Mouse (Mus musculus) ZHBTc4 (cell line): ENCODE measurements around the gene Slc25a31.

Source experiments
- DNase-seq: peaks from one replicate; pipeline ENCODE4 v3.0.0-alpha.2; 2011; ENCODE audit warnings: low read depth, low spot score

Slc25a31 gene

DNA sequence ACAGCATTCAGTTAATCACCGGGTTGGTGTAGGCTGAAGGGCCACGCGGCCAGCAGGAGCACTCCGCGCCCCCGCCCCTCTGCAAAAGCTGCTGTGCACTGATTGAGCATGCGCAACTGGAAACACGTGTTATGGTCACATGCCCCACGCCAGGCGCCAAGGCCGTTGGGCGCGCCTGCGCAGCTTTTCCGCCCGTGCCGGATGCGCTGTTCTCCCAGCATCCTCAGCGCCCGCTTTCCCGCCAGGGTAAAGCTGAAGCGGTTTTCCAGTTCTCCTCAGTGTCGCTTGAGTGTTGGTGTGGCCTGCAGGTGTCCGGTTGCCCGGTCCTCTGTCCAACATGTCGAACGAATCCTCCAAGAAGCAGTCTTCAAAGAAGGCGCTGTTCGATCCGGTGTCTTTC lies at the start of gene Slc25a31:
Gene Slc25a31 (plus strand): TSS at position 201 of the 400 bp plus-strand sequence.
- peak; percentile 74 for DNase-seq

DNA sequence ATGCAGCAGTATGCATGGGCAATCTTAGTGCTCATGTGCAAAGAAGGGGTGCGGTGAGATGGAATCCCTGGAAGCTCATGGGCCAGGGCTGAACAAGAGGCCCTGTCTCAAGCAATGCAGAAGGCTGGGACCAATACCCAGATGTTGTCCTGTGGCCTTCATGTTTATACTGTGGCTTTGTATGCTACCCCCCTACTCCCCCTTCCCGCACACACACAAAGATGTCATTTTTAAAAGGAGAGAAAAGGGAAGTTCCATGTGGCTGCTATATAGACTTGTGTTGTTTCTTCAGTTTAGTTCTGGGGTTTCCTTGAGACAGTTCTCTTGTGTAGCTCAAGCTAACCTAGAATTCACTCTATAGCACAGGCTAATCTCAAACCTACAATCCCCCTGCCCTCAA lies 48.4 kb upstream of the Slc25a31 start:
- no peak for DNase-seq

DNA sequence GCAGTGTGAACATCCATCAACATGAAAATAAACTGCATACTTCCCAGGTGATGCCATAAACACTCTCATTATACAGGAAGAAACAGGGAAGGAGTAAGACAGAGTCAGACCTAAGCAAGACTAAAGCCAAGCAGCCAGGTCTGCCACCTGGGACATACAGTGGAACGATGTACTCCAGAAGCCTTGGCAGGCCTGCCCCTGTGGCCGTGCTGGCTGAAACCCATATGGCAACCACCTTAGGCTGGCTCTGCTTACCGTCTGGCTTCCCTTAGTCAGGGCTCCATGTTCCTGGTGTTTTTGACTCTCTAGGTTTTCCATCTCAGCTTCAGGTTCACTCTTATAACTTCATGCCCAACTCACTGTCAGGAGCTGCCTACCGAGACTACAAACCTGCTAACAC lies 42.5 kb upstream of the Slc25a31 start:
- DNase-seq = no peak

DNA sequence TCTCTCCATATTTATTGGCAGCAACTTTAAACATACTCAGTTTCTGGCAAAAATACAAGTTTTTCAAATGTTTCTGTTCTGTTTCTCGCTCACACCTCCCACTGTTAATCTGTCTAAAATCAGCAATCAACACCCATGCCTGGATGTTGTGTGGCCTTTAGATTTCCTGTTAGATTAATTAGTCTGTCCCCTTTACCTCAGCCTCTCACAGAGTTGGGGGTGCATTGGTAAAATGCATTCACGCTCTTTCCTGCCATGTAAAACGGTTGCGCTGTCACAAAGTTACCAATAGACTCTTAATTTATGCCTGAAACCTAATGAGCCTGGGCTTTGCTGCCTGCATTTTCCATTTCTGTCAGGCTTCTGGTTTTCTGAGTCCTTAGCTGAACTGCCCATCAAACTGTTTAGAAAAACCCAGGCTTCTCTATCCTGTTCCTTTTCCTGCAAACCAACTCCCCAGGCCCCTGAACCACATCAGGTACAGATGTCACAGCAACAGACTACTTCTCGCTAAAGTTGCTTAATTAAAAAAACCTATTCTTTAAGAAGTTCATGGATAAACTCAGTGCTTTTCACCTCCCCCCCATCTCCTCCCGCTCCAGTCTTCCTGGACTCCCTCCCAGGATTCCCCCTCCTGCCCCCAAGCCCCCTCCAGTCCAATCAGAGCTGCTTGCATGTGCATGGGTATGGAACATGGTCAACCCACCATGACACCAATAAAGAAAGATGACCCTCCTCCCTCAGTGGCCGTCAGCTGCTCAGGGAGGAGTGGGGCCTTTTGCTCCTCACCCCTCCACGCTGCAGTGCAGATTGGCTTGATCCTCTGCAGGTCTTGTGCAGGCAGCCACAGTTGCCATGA lies 41.6 kb upstream of the Slc25a31 start:
- DNase-seq = no peak

DNA sequence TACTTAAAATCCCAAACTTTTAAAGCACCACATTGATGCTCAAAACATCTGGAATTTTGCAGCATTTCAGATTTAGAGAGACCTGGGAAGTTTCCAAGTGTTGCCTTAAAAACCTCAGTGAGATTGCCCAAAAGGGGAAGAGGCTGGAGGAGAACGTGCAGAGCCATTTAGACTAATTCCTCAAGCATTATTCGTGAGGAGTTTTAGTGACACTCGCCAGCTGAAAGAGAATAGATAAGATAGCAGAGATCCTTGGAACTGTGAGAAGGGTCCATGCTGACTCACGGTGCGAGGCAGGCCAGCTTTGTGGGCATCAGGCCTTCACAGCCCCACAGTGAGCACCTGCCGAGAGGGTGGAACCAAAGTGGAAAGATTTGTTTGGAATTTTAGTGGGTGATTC lies 39.8 kb upstream of the Slc25a31 start:
- DNase-seq = no peak

DNA sequence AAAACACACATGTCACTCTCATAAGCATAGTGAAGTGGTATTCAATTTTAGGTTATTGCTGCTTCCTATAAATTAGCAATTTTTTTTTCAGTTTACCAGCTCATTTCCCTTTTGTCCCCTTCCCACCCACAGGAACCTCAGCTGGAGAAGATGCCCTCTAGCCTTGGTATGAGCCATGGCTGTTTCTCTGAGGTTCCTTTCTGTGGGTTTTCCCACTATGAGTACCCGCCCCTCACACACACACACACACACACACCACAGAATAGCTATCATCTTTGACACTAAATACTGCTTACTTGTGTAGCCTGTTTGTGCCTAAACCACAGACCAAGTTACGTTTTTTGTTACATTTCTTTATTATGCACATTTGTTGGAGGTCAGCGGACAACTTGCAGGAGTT lies 39.3 kb upstream of the Slc25a31 start:
- no peak for DNase-seq

DNA sequence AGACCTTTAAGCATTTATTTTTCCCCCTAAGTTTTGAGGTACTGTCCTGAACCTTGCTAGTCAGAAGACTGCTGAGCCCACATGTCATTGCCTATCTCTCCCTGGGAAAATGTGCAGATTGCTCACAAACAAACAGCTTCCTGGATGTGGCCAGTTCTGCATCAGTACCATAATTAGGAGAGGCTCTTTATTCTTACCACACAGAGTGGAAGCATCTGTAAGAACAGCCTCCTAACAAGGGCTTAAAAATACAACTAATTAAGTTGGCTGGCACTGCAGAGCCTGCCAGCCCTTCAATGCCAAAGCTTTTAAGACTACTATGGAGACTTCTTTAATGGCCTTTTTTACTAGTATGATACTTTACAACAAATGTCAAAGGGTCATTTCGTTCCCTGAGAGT lies 35.1 kb upstream of the Slc25a31 start:
- no peak for DNase-seq

DNA sequence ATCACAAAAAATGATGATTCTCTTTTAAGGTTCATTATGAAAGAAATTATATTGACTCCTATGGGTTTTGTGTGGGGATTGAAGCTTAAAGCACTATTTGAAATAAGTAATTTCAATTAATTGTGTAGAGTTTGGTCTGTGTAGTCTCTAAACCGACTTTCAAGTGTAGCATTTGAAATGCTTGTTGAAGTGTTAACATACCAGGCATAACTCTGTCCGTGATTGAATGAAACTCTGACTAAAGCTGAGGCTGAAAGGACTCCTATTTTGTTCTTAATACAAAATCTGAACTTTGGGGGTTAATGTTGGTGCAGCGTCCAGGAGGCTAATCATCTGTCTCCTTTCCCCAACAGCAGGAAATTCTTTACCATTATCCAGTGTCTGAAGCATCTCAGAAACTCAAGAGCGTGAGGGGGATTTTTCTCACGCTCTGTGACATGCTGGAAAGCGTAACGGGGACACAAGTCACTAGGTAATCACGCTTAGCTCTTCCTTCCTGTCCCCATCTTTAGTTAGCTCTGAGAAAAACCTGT lies 33.7 kb upstream of the Slc25a31 start:
- no peak for DNase-seq

DNA sequence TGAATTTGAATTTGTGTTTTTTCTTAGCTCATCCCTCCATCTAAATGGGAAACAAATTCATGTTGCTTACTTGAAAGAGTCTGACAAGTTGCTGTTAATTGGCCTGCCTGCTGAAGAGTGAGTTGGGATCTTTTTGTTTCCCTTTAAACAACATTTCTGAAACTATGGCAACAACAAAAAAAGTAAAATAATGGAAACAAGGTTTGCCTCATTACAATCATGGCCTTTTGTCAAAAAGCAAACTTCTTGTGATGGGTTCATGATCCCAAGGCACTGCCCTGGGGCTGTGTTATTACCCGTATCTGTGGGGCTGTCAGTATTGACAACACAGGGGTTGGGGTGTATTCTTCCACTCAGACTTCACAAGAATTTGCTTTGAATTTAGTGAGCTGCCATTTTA lies 29.8 kb upstream of the Slc25a31 start:
- no peak for DNase-seq

DNA sequence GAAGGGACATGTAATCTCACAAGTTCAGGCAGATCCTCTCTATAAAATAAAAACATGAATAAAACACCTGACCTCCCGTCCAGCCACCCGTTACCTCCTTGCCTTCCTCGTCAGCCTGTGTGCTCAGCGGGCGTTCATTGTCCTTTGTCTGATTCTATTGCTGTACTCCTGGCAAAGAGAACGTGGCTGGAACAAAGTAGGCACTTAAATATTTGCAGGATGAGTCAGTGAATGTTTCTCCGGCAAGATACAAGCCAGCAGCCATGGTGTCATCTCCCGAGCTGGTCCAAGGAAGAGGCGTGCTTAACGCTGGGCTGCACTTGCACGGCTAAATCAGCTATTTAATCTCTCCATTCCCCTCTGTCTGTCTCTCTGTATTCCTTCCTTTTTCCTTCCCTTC lies 26.3 kb upstream of the Slc25a31 start:
- peak; percentile 48 for DNase-seq

DNA sequence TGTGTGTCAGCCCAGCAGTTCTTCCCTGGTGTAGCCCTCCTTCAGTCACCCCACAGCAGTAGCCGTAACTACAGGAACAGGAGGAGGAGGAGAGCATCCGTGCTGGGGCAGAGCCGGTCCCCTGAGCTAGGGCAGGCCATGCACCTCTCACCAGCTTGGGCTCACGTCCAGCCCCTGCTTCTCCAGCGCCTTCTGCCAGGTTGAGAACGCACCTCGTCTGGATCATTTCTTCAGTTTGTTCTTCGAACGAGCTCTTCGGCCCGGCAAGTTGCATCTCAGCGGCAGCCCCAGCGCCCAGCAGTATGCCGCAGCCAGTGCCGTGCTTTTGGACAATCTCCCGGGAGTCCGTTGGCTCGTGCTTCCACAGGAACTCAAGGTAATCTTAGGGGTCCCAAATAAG lies 25.5 kb upstream of the Slc25a31 start:
- DNase-seq = no peak

DNA sequence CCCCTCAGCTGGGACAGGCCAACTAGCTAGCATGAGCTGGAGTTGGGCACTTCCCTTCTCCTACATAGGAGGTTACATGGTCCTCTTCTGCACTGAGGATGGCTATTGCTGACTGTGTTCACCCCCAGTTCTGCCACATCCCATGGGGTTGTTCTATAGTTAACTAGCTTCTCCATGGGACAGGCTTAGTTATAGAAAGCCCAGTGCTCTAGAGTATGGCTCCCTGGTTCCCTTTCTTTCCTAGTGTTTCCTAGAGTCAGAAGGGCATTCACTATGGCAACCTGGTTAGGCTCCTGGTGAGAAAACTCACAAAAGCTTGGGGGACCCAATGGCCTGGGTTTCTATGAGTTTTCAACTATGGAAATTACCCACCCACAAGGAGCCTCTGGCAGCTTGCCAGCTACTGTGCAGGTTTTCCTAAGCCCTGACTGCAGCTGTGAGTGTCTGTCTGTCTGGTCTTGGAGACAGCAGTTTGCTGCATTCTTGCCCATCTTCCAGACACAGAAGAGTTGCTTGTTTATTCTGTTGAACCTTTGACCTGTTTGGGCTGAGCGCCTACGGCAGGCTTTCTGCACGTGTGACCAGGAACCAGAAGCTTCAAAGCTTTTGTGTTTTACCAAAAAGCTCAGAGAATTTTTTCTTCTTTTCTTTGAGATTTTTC lies 22.7 kb upstream of the Slc25a31 start:
- DNase-seq = no peak

DNA sequence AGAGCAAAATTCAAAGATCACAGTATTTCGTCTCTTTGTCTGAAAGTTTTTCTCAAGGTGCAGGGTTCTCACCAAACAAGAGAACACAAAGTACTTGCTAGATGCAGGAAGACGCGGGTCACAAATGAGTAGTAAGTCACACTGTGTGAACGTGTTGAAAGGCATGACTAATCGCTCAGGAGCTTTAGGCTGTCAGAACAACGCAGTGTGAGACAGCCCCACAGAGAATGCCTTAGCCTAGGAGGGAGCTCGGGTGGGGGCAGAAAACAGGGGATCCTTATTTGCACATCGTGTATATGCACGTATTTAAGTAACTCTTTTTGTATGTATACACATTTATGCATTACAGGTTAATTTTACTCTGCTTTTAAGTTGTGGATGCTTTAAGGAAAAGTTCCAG lies 21.8 kb upstream of the Slc25a31 start:
- no peak for DNase-seq

DNA sequence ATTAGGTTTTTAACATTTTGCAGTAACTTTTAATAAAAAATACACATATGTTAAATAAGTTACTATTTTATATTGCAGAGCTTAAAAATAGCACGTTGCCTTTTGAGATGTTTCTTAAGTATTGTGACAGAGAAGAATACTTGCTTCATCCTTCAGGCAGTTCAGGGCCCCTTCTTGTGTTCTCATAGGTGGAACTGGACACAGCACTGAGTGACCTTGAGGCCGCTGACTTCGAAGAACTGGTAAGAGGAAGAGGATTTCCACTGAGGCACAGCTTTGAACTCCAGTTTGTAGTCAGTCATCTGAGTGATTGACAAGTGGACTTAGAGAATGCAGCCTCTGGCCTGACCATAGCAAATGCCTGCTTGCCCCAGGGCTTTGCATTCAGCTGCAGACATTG lies 21.1 kb upstream of the Slc25a31 start:
- DNase-seq = no peak

DNA sequence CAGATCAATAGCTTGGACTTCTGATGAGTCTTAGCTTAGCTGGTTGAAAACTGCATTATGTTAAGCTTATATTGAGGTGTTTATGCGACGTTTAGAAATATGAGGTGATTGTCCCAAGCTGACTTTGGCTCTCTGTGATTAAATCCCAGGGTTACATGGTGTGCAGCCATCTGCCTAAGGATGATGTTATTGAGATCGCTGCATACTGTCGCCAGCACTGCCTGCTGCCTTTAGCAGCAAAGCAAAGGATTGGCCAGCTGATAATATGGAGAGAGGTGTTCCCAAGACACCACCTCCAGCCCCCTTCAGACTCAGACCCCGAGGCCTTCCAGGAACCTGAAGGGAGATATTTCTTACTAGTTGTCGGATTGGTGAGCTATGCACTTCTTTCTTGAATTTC lies 17.1 kb upstream of the Slc25a31 start:
- DNase-seq = no peak

DNA sequence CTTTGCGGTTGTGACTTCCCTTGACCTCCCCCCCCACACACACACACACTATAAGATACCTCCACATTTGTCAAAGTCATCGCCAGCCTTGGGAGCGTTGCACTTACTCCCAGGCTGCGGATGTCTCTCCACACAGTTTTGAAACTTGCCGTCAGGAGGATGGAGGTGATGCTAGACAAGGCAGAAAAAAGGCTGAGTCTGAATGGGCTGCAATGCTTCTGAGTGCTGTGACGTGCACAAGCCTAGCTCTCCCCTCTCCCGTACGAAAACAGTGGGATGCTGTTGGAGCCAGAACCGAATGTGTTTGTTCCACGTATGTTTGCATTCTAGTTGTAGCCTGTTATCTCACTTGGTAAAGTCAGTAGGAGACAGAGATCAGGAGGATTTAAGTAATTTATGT lies 15.2 kb upstream of the Slc25a31 start:
- DNase-seq = no peak

DNA sequence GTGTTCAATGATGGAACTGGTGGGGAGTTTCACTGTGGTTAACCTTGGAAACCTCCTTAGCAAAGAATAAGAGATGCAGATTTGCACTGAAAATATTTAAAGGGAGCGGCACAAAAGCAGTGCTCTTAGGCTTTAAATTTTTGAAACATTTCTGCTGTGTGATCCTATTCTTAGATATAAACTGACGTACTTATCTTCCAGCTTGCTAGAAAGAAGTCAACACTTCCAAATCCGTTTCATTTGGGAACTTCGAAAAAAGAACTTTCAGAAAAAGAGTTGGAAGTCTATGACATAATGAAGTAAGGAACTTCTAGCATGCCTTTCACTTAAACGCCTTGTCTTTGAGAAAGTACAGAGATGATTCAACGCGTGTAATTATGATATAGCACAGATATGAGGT lies 14.7 kb upstream of the Slc25a31 start:
- no peak for DNase-seq

DNA sequence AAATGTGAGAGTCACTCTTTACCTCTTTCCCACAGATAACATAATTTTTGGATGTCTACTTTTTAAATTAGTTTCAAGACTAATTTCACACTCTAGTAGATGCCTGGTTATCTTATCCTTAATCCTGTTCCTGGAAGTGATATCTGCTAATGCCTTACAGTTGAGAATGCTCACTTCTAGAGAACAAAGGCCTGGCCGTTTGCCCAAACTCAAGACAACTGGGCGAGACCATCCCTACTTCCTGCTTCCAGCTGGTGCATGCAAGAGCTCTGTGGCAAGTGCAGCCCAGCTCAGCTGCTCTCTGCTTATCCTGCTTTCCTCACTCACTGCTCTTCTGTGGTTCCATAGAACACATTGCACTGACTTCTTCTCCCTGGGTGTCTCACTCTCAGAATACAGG lies 14.2 kb upstream of the Slc25a31 start:
- peak; percentile 13 for DNase-seq

DNA sequence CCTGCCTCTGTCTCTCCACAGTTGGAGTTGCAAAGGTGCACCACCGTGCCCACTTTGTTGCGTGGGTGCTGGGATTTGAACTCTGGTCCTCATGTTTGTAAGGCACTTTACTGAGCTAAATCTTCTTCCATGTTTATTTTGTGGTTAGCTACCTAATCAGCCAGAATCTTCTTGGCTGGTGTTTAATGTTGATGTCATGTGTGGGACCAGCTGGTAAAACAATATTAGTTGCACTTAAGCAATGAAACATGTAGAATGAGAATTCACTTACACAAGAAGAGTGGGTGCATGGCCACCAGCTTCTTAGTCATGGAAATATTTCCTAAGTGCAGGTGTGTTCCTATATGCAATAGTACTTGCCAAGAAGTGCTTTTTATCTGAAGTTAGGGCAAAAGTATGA lies 13.5 kb upstream of the Slc25a31 start:
- DNase-seq = no peak

DNA sequence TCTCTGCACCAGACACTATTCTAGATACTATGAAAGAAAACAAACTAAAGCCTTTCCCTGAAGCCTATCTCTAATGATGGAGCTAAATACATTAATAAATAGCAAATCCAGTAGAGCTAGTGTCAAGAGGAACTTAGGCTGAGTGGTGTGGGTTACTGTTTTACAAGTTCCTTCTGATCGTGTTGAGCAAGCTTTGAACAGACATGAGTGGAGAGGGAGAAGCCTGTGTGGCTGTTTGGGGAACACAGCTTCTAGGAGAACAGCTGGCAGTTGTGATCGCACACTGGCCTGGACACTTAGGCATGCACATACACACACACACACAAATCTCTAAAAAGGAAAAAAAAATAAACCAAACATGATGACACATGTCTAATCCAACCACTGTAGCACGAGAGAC lies 9.8 kb upstream of the Slc25a31 start:
- DNase-seq = no peak

DNA sequence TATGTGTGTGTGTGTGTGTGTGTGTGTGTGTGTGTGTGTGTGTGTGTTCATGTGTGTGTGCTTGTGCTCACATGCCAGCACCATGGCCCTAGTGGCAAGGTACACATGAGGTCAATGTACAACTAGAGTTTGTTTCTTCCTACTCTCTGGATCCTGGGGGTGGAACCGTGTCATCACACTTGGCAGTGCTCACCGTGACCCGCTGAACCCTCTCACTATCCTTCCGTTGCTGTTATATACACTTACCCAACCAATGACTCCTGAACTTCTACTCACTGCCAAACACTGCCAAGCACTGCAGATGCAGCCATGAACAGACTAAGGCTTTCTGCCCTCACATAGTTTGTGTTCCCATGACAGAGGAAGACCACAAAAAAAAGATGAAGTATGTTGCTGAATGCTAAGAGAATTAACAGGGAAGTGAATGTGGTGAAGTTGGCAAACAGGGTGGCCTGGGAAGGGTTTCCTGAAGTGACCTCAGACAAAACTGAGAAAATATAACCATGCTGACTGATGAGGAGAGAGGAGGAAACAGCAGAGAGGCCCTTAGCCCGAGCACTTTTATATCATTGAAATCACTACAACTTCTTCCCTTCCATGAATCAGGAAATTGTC lies 3.7 kb upstream of the Slc25a31 start:
- DNase-seq = no peak

DNA sequence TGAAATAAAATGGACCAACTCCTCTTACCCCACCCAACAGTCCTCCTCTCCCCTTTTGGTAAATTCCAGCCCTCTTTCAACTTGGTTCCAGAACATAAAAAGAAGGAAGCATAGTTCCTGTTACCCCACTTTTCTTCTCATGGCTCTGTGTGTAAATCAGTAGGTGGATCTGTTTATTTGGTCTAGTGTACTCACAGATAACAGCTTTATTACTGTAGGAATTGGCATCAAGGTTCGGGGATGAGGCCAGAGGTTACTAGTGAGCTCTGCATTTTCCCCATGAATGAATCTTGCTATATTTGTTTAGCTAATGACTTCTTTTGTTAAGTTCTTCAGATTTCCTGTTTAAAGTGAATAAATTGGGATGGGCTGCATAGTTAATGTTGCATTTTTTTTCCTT lies 7.4 kb downstream of the Slc25a31 start:
- no peak for DNase-seq

DNA sequence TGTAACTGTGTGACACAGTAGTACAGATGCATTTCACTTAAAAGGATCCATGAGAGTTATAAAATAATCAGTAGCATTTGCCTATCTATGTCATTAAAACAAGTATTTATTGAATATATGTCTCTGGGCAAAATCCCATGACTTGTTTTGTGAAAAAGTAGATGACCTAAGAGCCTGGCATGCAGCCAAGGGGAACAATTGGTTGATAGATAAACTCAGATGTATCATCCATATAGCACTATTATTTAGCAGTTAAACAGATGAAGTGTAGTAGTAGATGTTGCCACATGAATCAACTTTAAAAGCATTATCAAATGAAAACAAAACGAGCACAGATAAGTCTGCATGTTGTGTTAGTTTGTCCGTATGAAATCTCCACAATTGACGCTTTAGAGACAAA lies 10.4 kb downstream of the Slc25a31 start:
- no peak for DNase-seq
